Mouse (Mus musculus): Measurements from ENCODE around the gene Mef2c.

Mef2c gene

DNA sequence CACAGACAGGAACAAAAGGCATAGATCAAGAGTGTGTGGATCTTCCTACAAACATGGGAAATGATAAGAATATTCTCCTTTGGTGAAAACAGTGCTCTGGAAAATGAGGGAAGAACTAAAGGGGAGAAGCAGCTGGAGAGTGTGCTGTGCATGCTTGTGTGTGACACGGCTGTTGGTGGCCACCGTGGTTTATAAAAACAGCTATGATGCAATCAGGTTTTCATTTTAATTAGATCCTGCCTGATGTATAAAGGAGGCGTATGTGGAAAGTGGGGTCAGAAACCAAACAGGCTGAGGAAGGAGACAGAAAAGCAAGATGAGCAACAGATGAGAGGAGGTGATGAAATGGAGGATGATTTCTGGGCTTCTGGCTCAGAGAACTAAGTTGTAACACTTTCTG, 112.0 kb downstream of the Mef2c start:
- no peak for DNase-seq

DNA sequence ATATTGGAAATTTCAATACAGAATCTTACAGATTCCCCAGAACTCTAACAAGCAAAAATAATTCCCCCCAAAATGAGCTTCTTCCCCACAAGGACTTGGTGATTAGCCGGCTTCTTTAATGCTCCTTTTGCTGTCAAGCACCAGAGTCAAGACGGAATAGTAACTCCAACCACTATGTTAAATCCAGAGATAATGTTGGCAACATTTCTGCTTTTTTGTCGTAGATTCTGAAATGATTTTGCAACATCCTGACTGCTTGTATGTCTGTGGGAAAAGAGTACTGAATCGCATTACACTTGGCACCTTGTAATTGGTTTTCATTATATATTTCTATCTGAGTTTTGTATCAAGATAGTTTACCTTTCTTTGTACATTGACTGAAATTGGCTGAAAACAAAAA, 120.8 kb downstream of the Mef2c start:
- no peak for DNase-seq

GRCm38 (mm10) chr13:83627429-83627828, 123.6 kb downstream of the Mef2c start:
- no peak for DNase-seq

DNA sequence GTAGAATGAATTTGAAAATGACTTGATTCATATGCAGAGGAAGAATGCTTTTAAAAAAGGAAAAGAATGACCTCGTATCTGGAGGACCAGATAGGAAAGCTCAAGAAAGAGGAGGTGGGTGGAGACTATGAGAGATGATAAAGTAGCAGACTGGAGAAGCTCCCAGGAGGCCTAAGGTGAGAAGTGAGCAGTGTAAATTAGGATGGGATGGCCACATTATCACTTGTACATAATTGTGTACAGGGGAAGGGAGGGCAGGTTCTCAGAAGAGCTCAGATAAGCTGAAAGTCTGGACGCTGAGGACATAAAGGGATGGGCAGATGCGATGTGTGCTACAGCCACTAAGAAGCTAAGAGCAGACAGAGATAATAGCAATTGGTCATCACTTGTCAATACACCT, 124.3 kb downstream of the Mef2c start:
- no peak for DNase-seq

GRCm38 (mm10) chr13:83633155-83633554, 129.3 kb downstream of the Mef2c start:
- no peak for DNase-seq

- DNase-seq = no peak
These were observed 131.4 kb downstream of the Mef2c start for GRCm38 (mm10) chr13:83635218-83635617.

- DNase-seq = no peak
These were observed 133.8 kb downstream of the Mef2c start for GRCm38 (mm10) chr13:83637666-83638065.

DNA sequence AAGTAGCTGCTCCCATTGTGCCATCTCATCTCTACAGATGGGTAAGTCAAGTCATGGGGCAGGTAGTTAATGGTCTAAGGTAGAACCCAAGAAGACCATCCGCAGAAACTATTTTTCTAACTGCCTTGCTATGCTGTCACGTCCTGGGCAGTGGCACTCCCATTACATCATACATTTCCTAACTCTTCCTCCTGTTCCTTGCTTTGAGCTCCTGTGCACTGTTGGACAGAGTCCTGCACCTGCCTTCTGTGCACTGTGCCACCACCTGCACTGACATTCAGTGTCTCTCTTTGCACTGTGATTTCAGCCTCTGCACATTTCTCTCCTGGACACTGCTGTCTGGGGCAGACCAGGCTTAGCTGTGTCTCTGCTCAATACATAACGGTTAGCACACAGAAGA, 134.9 kb downstream of the Mef2c start:
- no peak for DNase-seq

DNA sequence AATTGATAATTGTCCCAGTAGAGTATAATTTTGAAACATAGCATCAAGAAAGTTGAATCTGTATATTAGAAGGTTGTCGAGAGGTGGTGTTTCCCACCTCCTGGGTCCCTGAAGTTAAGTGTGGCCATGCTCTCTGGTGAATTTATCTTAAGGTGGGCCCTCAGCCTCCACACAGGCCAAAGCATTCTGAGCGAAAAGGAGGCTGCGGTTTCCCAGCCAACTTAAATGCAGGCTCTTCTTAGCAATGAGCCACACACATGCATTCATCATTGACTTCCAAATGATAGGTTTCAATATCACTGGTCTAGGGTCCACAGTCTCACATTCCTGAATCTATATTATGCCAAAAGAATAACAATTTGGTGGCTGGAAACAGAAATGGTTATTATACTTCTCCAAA, 145.2 kb downstream of the Mef2c start:
- DNase-seq = no peak

DNA sequence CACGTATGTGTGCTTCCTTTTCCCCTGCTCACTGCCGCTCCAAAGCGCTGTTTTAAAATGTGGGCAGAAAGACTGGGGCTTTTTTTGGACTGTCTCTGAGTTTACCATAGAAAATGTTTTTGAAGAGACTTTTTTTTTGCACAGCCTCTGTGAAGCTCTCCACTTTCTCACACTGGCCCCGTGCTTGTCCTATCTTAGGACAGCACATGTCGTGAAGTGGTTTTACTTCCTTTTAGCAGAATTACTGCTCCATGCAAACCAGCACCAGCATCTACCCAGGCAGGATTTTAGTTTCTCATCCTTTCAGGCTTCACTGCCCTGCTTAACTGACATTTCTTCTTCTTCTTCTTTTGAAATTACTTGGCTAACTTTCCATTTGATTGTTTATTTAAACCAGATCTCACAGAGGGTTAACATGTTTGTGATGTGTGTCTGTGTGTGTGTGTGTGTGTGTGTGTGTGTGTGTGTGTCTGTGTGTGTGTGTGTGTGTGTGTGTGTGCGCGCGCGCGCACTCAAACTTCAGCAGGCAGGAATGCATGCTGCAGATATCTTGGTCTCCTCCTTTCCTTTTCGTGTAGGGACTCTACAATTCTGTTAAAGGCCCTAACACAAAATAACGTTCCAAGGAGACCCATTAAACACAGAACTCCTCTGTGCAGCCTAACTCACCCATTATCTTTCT, 146.1 kb downstream of the Mef2c start:
- no peak for DNase-seq

DNA sequence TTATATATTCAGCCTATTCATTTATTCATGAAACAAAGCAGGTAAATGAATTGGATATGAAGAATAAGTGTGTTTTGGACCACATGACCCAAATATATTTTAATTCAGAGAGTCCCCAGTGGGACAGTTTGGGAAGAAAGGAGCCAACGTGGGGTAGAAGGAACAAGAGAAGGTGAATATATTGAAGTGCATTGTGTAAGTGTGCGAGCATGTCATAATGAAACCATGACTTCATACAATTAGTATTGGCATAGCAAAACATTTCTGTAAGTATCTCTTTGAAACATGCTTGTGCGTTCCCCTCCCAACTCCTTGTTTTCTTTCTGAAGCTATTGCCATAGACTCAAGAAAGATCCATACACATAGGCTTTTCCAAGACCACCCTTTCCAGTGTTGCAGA, 147.0 kb downstream of the Mef2c start:
- DNase-seq = no peak

DNA sequence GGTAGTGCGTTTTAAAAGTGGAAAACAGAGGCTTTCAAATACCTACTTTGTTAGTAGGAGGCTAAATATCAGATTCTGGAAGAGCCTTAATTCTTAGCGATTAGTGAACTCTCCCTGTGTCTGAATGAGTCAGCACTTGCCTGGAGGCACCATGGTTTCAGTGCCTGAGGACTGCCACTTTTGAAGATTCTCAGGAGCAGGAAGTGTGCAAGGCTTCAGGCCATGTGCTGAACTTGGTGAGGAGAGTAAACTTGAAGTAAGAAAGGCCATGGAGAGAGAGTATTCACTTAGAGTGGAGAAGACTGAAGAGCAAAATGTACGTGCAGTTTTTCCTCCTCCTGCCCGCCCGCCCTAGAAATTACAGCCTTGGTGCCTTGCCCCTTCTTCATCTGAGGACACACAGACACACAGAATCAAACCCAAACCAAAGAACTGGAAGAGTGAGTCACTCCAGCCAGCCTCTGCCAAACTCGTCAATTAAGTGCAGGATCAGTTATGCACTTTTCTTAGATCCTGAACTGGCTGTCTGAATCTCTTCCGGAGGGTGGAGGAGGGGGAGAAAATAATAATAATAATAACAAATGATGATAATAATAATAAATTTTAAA, 148.2 kb downstream of the Mef2c start:
- no peak for DNase-seq

GRCm38 (mm10) chr13:83652560-83652959, 148.7 kb downstream of the Mef2c start:
- DNase-seq = no peak

GRCm38 (mm10) chr13:83654889-83655769, 151.3 kb downstream of the Mef2c start:
- peak; percentile 83 for DNase-seq

DNA sequence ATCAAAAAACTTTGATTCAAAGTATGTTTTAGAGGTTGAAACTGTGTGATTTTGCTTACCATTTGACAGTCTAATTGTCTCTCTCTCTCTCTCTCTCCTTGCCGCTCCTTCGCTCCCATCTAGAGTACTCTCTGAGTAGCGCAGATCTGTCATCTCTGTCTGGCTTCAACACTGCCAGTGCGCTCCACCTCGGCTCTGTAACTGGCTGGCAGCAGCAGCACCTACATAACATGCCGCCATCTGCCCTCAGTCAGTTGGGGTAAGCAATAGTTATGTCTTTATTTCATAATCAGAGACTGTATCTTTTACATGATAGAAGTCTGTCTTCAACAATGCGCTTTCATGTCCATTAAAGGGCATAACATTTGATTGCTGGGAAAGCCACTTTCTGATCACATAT, 152.3 kb downstream of the Mef2c start:
- DNase-seq = no peak

DNA sequence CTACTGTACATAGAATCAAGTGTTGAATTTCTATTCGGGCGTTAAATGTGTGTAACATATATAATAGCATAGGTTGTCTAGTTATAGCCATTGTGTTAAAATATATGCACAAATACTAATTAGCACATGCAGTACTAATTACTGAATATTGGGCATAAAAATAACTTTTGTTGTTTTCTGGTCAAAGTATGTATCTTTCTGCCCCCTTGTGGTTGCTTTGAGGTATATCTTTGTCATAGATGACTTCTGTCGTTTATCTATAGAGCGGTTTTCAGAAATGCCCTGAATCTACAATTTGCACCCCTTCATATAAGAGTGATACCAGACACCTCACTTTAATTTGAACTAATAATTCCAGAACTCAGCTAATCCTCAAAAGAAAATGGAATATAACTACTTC, 152.9 kb downstream of the Mef2c start:
- DNase-seq = peak; percentile 8

- no peak for DNase-seq
These were observed 156.9 kb downstream of the Mef2c start for GRCm38 (mm10) chr13:83660722-83661121.

DNA sequence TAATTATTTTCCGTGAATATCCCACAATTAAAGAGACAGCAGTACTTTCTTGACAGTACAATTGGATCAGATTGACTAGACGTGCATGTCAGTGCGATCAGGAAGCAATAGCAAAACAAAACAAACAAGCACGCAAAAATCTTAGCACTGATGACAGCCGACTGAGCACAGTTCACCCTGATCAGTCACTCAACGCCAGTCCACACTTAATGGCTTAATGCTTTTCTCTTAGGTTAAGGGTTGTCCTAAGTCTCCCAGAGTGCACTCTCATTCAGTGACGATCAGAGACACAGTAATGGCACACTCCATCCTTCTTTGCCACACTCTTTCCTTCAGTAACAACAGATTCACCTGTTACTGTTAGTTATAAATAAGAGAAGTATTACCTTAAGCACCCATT, 157.3 kb downstream of the Mef2c start:
- no peak for DNase-seq

DNA sequence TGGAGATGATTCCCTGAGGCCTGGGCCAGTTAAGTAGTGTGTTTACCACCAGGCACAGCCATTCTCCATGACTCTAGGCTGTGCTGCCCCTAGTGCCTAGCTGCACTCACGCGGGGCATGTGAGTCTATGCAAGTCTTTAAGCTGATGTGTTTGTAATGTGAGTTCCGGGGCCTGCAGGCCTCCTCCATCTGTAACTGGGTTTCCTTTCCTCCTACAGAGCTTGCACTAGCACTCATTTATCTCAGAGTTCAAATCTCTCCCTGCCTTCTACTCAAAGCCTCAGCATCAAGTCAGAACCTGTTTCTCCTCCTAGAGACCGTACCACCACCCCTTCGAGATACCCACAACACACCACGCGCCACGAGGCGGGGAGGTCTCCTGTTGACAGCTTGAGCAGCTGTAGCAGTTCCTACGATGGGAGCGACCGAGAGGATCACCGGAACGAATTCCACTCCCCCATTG, 158.3 kb downstream of the Mef2c start:
- DNase-seq = no peak

GRCm38 (mm10) chr13:83666179-83666578, 162.3 kb downstream of the Mef2c start:
- DNase-seq = no peak

- no peak for DNase-seq
These were observed 163.2 kb downstream of the Mef2c start for GRCm38 (mm10) chr13:83667051-83667450.

- DNase-seq = no peak
These were observed 203.8 kb downstream of the Mef2c start for GRCm38 (mm10) chr13:83707611-83708010.

DNA sequence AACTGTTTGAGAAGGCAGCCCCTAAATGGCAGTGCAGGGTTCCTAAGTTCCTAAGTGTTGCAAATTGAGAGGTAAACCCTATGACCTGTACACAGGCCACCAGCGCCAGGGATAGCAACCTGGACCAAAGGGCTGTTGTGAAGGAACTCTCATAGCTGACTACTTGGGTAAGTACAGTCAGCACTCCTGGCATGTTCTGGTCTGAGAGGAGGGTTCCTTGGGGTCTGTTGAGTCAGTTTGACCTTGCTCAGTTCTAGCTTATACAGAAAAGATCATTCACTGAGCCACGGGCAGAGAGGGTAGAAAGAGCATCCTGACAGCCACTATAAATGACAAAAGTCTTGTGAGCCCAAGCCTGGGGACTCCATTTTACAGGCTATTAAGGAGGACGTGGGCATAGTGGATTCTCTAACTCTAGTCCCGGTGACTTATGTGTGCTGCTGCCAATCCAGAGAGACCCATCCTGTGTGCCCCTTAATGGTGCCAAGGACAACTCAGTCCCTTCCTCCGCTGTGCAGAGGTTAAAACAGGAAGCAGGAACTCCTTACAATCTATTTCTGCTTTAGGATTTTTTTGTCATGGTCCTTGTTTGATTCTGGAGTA, 209.0 kb downstream of the Mef2c start:
- DNase-seq = no peak

All from kidney, postnatal 14 days (tissue).